Mouse (Mus musculus) heart, embryonic 13.5 days (tissue): Measurements from ENCODE around the gene Cenps. TPM values are rescaled to one million over a fixed set of nuclear protein-coding genes. Genes with fewer than 3 reads are reported as not detected.

Source experiments
- ATAC-seq: fragments of 200-750 bp; cut with Nextera tagmentation; 2 replicates; pipeline ENCODE4 v1.8.0; 2017; ENCODE audit warnings: moderate TSS enrichment; ENCODE audit not compliant: insufficient number of reproducible peaks, low FRiP score, low TSS enrichment; ENCODE audit errors: extremely low read depth
- H3K27ac ChIP-seq: fragments of 300-500 bp; sonication (generic); replicated peaks from 2 replicates; pipeline ENCODE4 v1.5.1; 2015; ENCODE audit warnings: moderate library complexity, mild to moderate bottlenecking, inconsistent platforms
- H3K27me3 ChIP-seq: fragments of 300-500 bp; sonication (generic); replicated peaks from 2 replicates; pipeline ENCODE4 v1.6.1; 2015; ENCODE audit warnings: mild to moderate bottlenecking, inconsistent platforms
- H3K36me3 ChIP-seq: fragments of 300-500 bp; sonication (generic); 2 replicates; pipeline ENCODE4 v1.6.1; 2015; ENCODE audit warnings: mild to moderate bottlenecking, inconsistent platforms
- H3K4me1 ChIP-seq: fragments of 300-500 bp; sonication (generic); 2 replicates; pipeline ENCODE4 v1.6.1; 2015; ENCODE audit warnings: inconsistent platforms
- H3K4me2 ChIP-seq: fragments of 300-500 bp; sonication (generic); 2 replicates; pipeline ENCODE4 v1.6.1; 2015; ENCODE audit warnings: inconsistent platforms, mild to moderate bottlenecking, moderate library complexity
- H3K4me3 ChIP-seq: fragments of 300-500 bp; sonication (generic); 2 replicates; pipeline ENCODE4 v1.5.1; 2015; ENCODE audit warnings: moderate library complexity, mild to moderate bottlenecking, inconsistent platforms
- H3K9ac ChIP-seq: fragments of 300-500 bp; sonication (generic); 2 replicates; pipeline ENCODE4 v1.6.1; 2015; ENCODE audit warnings: inconsistent platforms, mild to moderate bottlenecking, moderate library complexity
- H3K9me3 ChIP-seq: fragments of 300-500 bp; sonication (generic); 2 replicates; pipeline ENCODE4 v1.6.1; 2016; ENCODE audit warnings: inconsistent platforms
- WGBS: fragments of 180-500 bp; shearing (Covaris S2); methylation state at CpG from one replicate; pipeline ENCODE4 v1.1.7; 2015; ENCODE audit warnings: mixed read lengths; 5-methylcytosine and 5-hydroxymethylcytosine counted together
- polyA plus RNA-seq: library from polyadenylated mRNA; unstranded; fragments of >200 nt; fragmentation: Nextera tagmentation; extraction: Ambion mirVana; gene quantifications from 2 replicates; pipeline ENCODE4 v1.2.1, GENCODE M21; 2015

Cenps gene
- polyA plus RNA-seq, 1 experiment from 2014 or later, result 25.6 TPM

GRCm38 (mm10) chr4:149155711-149156110 lies 18.3 kb upstream of the Cenps start:
- no peak for ATAC-seq
- Histone ChIP-seq H3K9ac (no peak overlapping the region), H3K36me3 (peaks cover 100% of the 10 kb centered on the region), H3K4me1 (no peaks in the 10 kb centered on the region), H3K27me3 (no peaks in the 10 kb centered on the region), H3K9me3 (0 out of 2 replicates have a peak, but pooled peaks cover 2% of the 10 kb centered on the region), H3K4me3 (no peak overlapping the region), H3K27ac (no peak overlapping the region), H3K4me2 (no peak overlapping the region)
- 90% methylated on average over 6 of the region's 6 CpGs for WGBS

DNA sequence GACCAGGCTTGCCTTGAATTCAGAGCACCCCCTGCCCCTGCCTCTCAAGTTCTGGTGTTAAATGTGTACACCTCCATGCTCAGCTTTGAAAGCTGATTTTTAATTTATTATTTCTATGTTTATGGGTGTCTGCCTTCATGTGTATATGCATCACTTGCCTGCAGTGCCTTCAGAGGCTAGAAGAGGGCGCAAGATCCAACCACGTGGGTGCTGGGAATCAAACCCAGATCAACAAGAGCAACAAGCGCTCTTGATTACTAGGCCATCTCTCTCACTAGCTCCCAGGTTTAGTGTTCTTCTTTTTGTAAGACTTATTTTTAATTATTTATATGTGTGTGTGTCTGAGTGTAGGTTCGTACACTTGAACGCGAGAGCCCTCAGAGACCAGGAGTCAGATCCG lies 17.4 kb upstream of the Cenps start:
- H3K4me1 ChIP-seq, result no peaks in the 10 kb centered on the region
- no peak overlapping the region for H3K27ac ChIP-seq
- H3K4me2 ChIP-seq, result no peak overlapping the region
- H3K36me3 ChIP-seq, result peaks cover 100% of the 10 kb centered on the region
- H3K9me3 ChIP-seq, result 0 out of 2 replicates have a peak, but pooled peaks cover 2% of the 10 kb centered on the region
- H3K9ac ChIP-seq, result no peak overlapping the region
- H3K4me3 ChIP-seq, result no peak overlapping the region
- H3K27me3 ChIP-seq, result no peaks in the 10 kb centered on the region
- ATAC-seq, result no peak
- WGBS, result 98% methylated on average over 7 of the region's 7 CpGs

GRCm38 (mm10) chr4:149150721-149151120 lies 13.3 kb upstream of the Cenps start:
- peaks cover 68% of the 10 kb centered on the region for H3K36me3 ChIP-seq
- H3K4me1 ChIP-seq, result peaks cover 12% of the 10 kb centered on the region
- H3K4me3 ChIP-seq, result no peak overlapping the region
- ATAC-seq, result no peak
- H3K27me3 ChIP-seq, result no peaks in the 10 kb centered on the region
- H3K9ac ChIP-seq, result no peak overlapping the region
- no peak overlapping the region for H3K4me2 ChIP-seq
- WGBS, result 89% methylated on average over 11 of the region's 11 CpGs
- no peak overlapping the region for H3K27ac ChIP-seq
- 0 out of 2 replicates have a peak, but pooled peaks cover 2% of the 10 kb centered on the region for H3K9me3 ChIP-seq

DNA sequence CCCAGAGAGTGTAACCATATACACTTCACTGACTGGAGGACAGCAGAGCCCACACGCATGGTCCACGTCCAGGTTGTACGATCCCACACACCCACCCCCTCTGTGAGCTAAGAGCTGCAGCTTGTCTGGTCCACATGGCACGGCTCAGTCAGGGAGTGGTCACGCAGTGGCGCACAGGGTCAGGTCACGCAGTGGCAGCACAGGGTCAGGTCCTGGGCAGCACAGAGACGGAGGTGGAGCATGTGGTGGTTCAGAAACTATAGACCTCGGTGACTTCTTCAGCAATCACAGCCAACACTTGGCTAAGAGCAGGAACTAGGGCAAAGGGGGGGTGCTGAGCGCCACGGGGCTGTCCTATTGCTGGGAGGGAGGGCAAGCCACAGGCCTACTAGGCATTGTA lies 12.8 kb upstream of the Cenps start:
- ATAC-seq, result no peak
- H3K4me1 ChIP-seq, result peaks cover 12% of the 10 kb centered on the region
- H3K36me3 ChIP-seq, result peaks cover 64% of the 10 kb centered on the region
- H3K9ac ChIP-seq, result no peak overlapping the region
- H3K4me2 ChIP-seq, result no peak overlapping the region
- WGBS, result 92% methylated on average over 11 of the region's 11 CpGs
- no peak overlapping the region for H3K27ac ChIP-seq
- H3K9me3 ChIP-seq, result 0 out of 2 replicates have a peak, but pooled peaks cover 2% of the 10 kb centered on the region
- H3K27me3 ChIP-seq, result no peaks in the 10 kb centered on the region
- H3K4me3 ChIP-seq, result no peak overlapping the region

- H3K4me3 ChIP-seq, result no peak overlapping the region
- no peaks in the 10 kb centered on the region for H3K27me3 ChIP-seq
- peaks cover 12% of the 10 kb centered on the region for H3K4me1 ChIP-seq
- WGBS, result 68% methylated on average over 7 of the region's 7 CpGs
- H3K9ac ChIP-seq, result no peak overlapping the region
- H3K36me3 ChIP-seq, result peaks cover 57% of the 10 kb centered on the region
- no peak overlapping the region for H3K27ac ChIP-seq
- no peak for ATAC-seq
- no peak overlapping the region for H3K4me2 ChIP-seq
- H3K9me3 ChIP-seq, result no peaks in the 10 kb centered on the region
Observed at GRCm38 (mm10) chr4:149149611-149150010, 12.2 kb upstream of the Cenps start.

DNA sequence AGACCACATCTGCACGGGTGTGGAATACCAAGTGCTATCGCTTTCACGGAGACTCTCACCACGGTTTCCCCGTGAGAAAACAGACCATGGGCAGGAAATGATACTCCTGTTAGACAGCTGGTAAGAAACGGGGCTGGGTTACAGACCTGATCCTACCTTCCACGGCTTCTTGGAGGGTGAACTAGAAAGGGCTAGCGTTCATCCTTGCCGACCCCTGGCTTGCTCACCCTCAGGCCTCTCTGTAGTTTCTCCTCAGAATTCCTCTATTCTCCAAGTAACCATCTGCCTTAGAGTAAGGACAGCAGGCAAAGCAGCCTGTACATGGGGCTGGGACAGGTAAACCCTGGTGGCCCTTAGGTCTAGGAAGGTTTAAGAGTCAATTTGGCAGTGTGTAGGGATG lies 11.8 kb upstream of the Cenps start:
- 79% methylated on average over 9 of the region's 9 CpGs for WGBS
- Histone ChIP-seq H3K9ac (no peak overlapping the region), H3K27me3 (no peaks in the 10 kb centered on the region), H3K4me1 (peaks cover 12% of the 10 kb centered on the region), H3K4me2 (no peak overlapping the region), H3K4me3 (no peak overlapping the region), H3K9me3 (no peaks in the 10 kb centered on the region), H3K27ac (no peak overlapping the region), H3K36me3 (peaks cover 53% of the 10 kb centered on the region)
- ATAC-seq, result no peak

DNA sequence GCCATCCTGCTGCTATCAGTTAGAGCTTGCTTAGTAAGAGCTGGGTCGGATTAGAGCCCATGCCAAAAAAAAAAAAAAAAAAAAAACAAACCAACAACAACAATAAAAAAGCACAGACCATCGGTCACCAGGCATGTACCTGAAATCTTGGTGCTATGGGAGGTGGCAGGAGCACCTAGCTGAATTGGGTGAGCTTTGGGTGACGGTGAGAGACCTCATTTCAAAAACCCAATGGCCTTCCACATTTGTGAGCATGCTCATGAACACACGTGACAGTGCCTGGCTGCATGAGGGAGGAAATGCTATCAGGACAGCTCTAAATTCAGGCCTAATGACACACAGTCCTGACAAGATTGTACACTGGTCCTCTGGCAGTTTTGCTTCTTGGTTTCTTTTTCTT lies 10.7 kb upstream of the Cenps start:
- Histone ChIP-seq H3K4me3 (no peak overlapping the region), H3K27ac (no peak overlapping the region), H3K9ac (no peak overlapping the region), H3K4me1 (peaks cover 12% of the 10 kb centered on the region), H3K4me2 (no peak overlapping the region), H3K9me3 (no peaks in the 10 kb centered on the region), H3K36me3 (peaks cover 42% of the 10 kb centered on the region), H3K27me3 (0 out of 2 replicates have a peak, but pooled peaks cover 5% of the 10 kb centered on the region)
- no peak for ATAC-seq
- WGBS, result 69% methylated on average over 4 of the region's 4 CpGs

GRCm38 (mm10) chr4:149147528-149147927 lies 10.1 kb upstream of the Cenps start:
- Histone ChIP-seq H3K9me3 (no peaks in the 10 kb centered on the region), H3K4me3 (no peak overlapping the region), H3K27ac (no peak overlapping the region), H3K4me1 (peaks cover 12% of the 10 kb centered on the region), H3K36me3 (peaks cover 36% of the 10 kb centered on the region), H3K27me3 (0 out of 2 replicates have a peak, but pooled peaks cover 5% of the 10 kb centered on the region), H3K4me2 (no peak overlapping the region), H3K9ac (no peak overlapping the region)
- 77% methylated on average over 7 of the region's 7 CpGs for WGBS
- no peak for ATAC-seq

- Histone ChIP-seq H3K27me3 (0 out of 2 replicates have a peak, but pooled peaks cover 5% of the 10 kb centered on the region), H3K4me3 (no peak overlapping the region), H3K9me3 (no peaks in the 10 kb centered on the region), H3K4me2 (no peak overlapping the region), H3K36me3 (peaks cover 13% of the 10 kb centered on the region), H3K9ac (no peak overlapping the region), H3K27ac (no peak overlapping the region), H3K4me1 (peaks cover 12% of the 10 kb centered on the region)
- WGBS, result 77% methylated on average over 4 of the region's 4 CpGs
- no peak for ATAC-seq
Observed at GRCm38 (mm10) chr4:149145151-149145550, 7.7 kb upstream of the Cenps start.

DNA sequence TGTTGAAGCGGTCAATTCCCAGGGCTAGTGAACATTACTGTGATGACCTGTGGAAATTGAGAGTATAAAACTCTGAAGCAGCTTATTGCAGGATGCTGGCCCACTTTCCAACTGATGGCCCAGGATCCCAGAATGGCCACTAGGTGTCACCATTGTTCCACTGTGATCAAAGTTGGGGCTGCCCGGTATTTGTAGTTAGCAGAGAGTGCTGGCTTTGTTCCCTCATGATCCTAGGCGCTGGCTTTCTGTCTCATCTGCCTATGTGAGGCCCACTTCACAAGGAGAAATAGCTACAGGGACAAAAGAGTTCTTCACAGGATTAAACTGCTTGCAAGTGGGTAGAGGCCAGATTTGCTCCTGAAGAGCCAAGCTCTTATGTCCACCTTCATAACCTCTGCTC lies 7.0 kb upstream of the Cenps start:
- H3K9me3 ChIP-seq, result no peaks in the 10 kb centered on the region
- H3K4me1 ChIP-seq, result peaks cover 12% of the 10 kb centered on the region
- 0 out of 2 replicates have a peak, but pooled peaks cover 5% of the 10 kb centered on the region for H3K27me3 ChIP-seq
- no peak overlapping the region for H3K27ac ChIP-seq
- H3K9ac ChIP-seq, result no peak overlapping the region
- H3K36me3 ChIP-seq, result peaks cover 6% of the 10 kb centered on the region
- ATAC-seq, result no peak
- no peak overlapping the region for H3K4me2 ChIP-seq
- WGBS, result 2% methylated on average over 3 of the region's 3 CpGs
- no peak overlapping the region for H3K4me3 ChIP-seq

- Histone ChIP-seq H3K4me1 (peaks cover 12% of the 10 kb centered on the region), H3K36me3 (no peaks in the 10 kb centered on the region), H3K27ac (no peak overlapping the region), H3K27me3 (0 out of 2 replicates have a peak, but pooled peaks cover 5% of the 10 kb centered on the region), H3K4me2 (no peak overlapping the region), H3K9ac (no peak overlapping the region), H3K4me3 (no peak overlapping the region), H3K9me3 (no peaks in the 10 kb centered on the region)
- 22% methylated on average over 4 of the region's 4 CpGs for WGBS
- ATAC-seq, result no peak
Observed at GRCm38 (mm10) chr4:149143594-149143993, 6.2 kb upstream of the Cenps start.

GRCm38 (mm10) chr4:149138515-149138914 lies 1.1 kb upstream of the Cenps start:
- Histone ChIP-seq H3K4me2 (no peak overlapping the region), H3K27me3 (0 out of 2 replicates have a peak, but pooled peaks cover 2% of the 10 kb centered on the region), H3K4me1 (peaks cover 9% of the 10 kb centered on the region), H3K9ac (no peak overlapping the region), H3K36me3 (no peaks in the 10 kb centered on the region), H3K9me3 (no peaks in the 10 kb centered on the region), H3K4me3 (no peak overlapping the region), H3K27ac (no peak overlapping the region)
- ATAC-seq, result no peak
- 80% methylated on average over 8 of the region's 8 CpGs for WGBS
